Mouse (Mus musculus): ENCODE measurements around the gene Spag9. TPM values are rescaled to one million over a fixed set of nuclear protein-coding genes. Genes with fewer than 3 reads are reported as not detected.

The Spag9 gene
- polyA plus RNA-seq, 1 experiment, result 126 TPM

DNA sequence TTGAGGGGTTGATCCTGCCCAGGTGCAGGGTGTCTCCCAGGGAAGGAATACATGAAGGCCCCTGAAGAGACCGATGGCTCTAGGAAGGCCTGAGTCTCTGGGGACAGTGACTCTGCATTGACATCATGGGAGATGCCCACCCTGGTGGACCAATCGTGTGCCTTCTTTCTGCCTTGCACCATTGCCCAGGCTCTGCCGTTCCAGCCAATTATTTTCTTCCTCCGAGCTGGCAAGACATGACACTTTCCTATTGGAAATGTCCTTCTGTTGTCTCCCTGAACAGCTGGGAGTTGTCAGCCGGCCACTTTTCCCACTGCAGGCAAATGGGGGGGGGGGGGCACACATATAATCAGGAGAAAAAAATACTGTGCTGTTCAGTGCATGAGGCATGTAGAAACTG is 172.3 kb downstream of the Spag9 start:
- Histone ChIP-seq H3K4me1 (ENCODE audit: control insufficient read depth, insufficient read depth, low read length) (no peaks in the 10 kb centered on the region), H3K27ac (ENCODE audit: insufficient read depth, low read length) (no peak overlapping the region), H3K4me3 (ENCODE audit: insufficient read depth, low read length) (no peak overlapping the region)
- TF ChIP-seq CTCF (IDR thresholded peaks at IDR 0.05; ENCODE audit: extremely low read depth, insufficient read depth, low read length) (no peak), POLR2A (IDR thresholded peaks at IDR 0.05; ENCODE audit: extremely low read depth, insufficient read depth, low read length) (no peak)

DNA sequence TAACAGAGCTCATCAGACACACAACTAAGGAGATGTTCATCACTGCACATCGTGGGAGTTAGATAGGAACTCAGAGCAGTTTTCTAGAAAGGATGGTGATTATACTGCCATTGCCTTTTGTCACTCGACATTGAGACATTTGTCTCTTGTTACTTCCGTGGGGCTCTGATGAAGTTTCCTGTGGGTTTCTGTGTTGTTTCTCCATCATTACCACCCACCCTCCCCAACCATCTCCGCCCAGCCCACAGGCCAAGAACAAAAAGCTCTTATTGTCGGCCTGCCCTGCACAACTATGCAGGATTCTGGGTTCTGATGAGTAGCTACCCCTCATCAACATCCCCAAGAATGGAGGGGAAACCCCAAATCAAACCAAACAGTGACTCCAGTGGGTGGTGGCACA is 173.7 kb downstream of the Spag9 start:
- Histone ChIP-seq H3K4me1 (ENCODE audit: control insufficient read depth, insufficient read depth, low read length) (no peaks in the 10 kb centered on the region), H3K27ac (ENCODE audit: insufficient read depth, low read length) (no peak overlapping the region), H3K4me3 (ENCODE audit: insufficient read depth, low read length) (no peak overlapping the region)
- no peak for TF ChIP-seq CTCF (IDR thresholded peaks at IDR 0.05; ENCODE audit: extremely low read depth, insufficient read depth, low read length)
- no peak for TF ChIP-seq POLR2A (IDR thresholded peaks at IDR 0.05; ENCODE audit: extremely low read depth, insufficient read depth, low read length)

DNA sequence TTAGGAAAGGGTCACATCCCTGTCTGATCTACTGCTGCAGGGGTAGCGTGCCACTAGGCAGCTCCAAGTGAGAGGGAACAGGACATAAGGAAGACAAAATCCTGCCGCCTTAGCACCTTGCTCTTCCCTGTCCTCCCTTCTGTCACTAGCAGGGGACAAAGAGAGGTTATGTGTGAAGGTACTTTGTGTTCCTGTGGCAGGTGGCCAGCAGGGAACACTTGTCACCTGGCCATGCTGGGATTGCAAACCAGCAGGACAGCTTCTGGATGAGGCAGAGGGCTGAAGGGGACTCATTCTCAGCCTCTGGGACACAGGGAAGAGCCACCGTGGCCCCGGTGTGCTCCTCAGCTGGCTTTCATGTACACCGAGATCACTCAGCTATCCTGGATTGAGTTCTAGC is 175.8 kb downstream of the Spag9 start:
- TF ChIP-seq POLR2A (IDR thresholded peaks at IDR 0.05; ENCODE audit: extremely low read depth, insufficient read depth, low read length), result no peak
- TF ChIP-seq CTCF (IDR thresholded peaks at IDR 0.05; ENCODE audit: extremely low read depth, insufficient read depth, low read length), result no peak
- H3K4me3 ChIP-seq (ENCODE audit: insufficient read depth, low read length), result no peak overlapping the region

DNA sequence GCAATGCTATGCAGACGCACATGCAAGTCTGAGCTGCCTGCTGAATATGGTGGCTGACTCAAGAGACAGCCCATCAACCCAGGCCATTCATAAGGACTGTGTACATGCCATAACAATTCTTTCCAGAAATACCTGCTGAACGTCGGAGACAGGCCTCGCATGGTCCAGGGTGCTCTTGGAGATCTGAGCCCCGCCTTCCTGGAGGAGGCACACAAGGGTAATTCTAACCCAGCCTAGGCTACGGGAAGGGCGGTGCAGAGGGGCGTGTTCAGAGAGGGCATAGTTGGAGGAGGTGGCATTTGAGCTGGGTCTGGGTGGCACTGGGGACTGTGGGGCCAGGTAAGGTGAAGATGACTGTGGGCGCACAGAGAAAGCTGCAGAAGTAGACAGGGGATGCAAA is 176.3 kb downstream of the Spag9 start:
- TF ChIP-seq POLR2A (IDR thresholded peaks at IDR 0.05; ENCODE audit: extremely low read depth, insufficient read depth, low read length), result no peak
- Histone ChIP-seq H3K4me3 (ENCODE audit: insufficient read depth, low read length) (no peak overlapping the region), H3K27ac (ENCODE audit: insufficient read depth, low read length) (no peak overlapping the region), H3K4me1 (ENCODE audit: control insufficient read depth, insufficient read depth, low read length) (no peaks in the 10 kb centered on the region)

More for the DNA sequence above, 175.8 kb downstream of the Spag9 start:
- Histone ChIP-seq H3K27ac (ENCODE audit: insufficient read depth, low read length) (no peak overlapping the region), H3K4me1 (ENCODE audit: control insufficient read depth, insufficient read depth, low read length) (no peaks in the 10 kb centered on the region)

DNA sequence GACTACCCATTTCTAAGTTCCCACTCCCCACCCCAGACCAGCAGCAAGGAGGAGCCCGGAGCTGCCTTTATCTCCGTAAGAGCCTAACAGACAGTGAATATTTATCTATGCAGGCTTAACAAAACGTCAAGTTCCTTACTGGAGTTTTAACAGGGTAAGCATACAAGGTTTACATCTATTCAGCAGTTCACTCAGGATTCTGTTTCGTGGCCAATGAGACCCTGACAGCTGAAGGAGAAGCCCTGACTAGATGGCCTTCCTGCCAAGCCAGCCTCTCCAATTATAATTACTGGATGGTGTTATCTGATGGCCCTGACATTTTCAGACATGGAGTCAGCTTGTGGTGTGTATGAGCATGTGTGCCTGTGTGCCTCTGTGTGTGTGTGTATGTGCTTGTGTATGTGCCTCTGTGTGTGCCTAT is 177.8 kb downstream of the Spag9 start:
- TF ChIP-seq POLR2A (IDR thresholded peaks at IDR 0.05; ENCODE audit: extremely low read depth, insufficient read depth, low read length), result no peak
- TF ChIP-seq CTCF (IDR thresholded peaks at IDR 0.05; ENCODE audit: extremely low read depth, insufficient read depth, low read length), result no peak
- Histone ChIP-seq H3K4me1 (ENCODE audit: control insufficient read depth, insufficient read depth, low read length) (no peaks in the 10 kb centered on the region), H3K4me3 (ENCODE audit: insufficient read depth, low read length) (no peak overlapping the region), H3K27ac (ENCODE audit: insufficient read depth, low read length) (no peak overlapping the region)

DNA sequence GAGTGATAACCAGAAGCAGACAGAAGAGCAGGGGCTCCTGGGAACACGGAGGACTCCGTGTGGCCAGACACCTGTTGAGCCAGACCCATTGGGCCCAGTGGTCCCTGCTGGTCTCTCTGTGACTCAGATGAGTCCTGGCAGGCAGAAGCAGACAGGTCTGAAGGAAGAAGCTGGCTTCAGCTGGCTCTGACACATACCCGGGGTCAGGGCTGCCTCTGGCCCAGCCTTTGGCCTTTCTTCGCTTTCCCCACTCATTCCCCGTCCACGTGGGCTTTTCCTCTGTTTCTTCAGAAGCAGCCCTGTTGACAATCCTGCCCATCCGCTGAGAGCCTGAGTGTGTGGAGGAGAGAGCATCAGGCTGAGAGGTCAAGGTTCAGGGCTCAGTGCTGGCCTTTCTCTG is 179.4 kb downstream of the Spag9 start:
- no peak overlapping the region for H3K4me3 ChIP-seq (ENCODE audit: insufficient read depth, low read length)
- H3K27ac ChIP-seq (ENCODE audit: insufficient read depth, low read length), result no peak overlapping the region
- no peaks in the 10 kb centered on the region for H3K4me1 ChIP-seq (ENCODE audit: control insufficient read depth, insufficient read depth, low read length)
- TF ChIP-seq CTCF (IDR thresholded peaks at IDR 0.05; ENCODE audit: extremely low read depth, insufficient read depth, low read length) (no peak), POLR2A (IDR thresholded peaks at IDR 0.05; ENCODE audit: extremely low read depth, insufficient read depth, low read length) (no peak)

Other genes with a start within 250 kb of the Spag9 start
- gene Utp18, start 110.3 kb upstream of the Spag9 start, polyA plus RNA-seq (2012; rRNA removed), result 12.4 and 13.7 TPM in 2 replicates
- 18.3 and 19.3 TPM in 2 replicates for gene Mbtd1, start 110.2 kb upstream of the Spag9 start, polyA plus RNA-seq (2012; rRNA removed)
- 108 and 129 TPM in 2 replicates for gene Nme2, start 39.8 kb upstream of the Spag9 start, polyA plus RNA-seq (2012; rRNA removed)
- 67.5 and 82.7 TPM in 2 replicates for gene Gm20390, start 27.8 kb upstream of the Spag9 start, polyA plus RNA-seq (2012; rRNA removed)
- 220 and 244 TPM in 2 replicates for gene Nme1, start 27.6 kb upstream of the Spag9 start, polyA plus RNA-seq (2012; rRNA removed)
- 31.6 and 33.8 TPM in 2 replicates for gene Tob1, start 215.4 kb downstream of the Spag9 start, polyA plus RNA-seq (2012; rRNA removed)
- 1.1 and 1.3 TPM in 2 replicates for gene Wfikkn2, start 249.9 kb downstream of the Spag9 start, polyA plus RNA-seq (2012; rRNA removed)